Mouse (Mus musculus) olfactory bulb, adult 2 months (tissue): ENCODE results near the gene Urb2.

Experiments used
- CTCF ChIP-seq: fragments of 200-500 bp; IDR thresholded peaks from 2 replicates; pipeline ENCODE4 v1.5.1; 2012; ENCODE audit warnings: low read depth, mild to moderate bottlenecking, low read length, moderate library complexity; ENCODE audit not compliant: insufficient read depth
- POLR2A ChIP-seq: fragments of 200-500 bp; IDR thresholded peaks from 2 replicates; pipeline ENCODE4 v1.6.1; 2012; ENCODE audit warnings: mild to moderate bottlenecking, low read depth, low read length, moderate library complexity; ENCODE audit not compliant: insufficient read depth

GRCm38 (mm10) chr8:124080467-124081326 is 59.4 kb downstream of the Urb2 start:
- TF ChIP-seq POLR2A, result no peak
- no peak for TF ChIP-seq CTCF
